Mouse (Mus musculus): ENCODE measurements at regions not wholly inside any gene's neighbourhood (a gene's known extent, or its start where the extent isn't known, plus 50 kb on each side); places are given as distances from the start of the nearest gene placed in this dataset.

GRCm38 (mm10) chr12:32273474-32273873 is 65.0 kb upstream of the Pik3cg start:
- no peak for DNase-seq (ENCODE audit: low spot score)

DNA sequence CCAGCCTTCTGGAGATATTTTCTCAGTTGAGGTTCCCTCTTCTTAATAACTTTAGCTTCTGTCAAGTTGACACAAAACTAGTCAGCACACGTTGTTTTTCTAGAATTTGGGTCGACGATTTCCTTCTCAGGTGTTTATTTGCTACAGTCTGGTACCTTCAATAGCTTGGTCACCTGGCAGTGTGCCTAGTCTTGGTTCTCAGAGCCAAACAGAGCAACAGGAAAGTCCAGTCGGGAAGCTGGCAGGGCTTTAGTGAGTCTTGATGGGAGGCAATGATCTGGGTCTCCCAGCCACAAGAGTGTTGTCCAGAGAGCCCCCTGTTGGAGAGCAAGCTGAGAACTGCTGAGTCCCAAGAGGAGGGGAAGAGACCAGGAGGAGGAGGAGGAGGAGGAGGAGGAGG is 71.4 kb upstream of the Pik3cg start:
- no peak for DNase-seq (ENCODE audit: low spot score)

DNA sequence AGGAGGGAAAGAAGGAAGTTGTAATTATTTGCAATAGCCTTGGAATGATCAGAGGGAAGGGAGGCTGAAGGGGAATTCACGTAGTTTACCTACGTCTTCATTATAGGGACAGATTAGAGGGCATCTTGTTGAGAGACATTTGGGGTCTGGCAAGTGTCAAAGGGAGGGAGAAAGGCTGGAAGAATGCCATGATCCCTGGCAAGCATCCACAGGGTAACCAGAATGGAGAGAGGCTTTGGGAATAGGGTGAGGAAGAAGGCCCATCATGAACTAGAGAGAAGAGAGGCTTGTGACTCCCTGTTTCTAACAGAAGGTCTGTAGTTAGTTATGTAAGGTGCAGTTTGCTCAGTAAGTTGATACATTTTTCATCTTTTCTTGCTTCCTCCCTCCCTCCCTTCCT is 71.8 kb upstream of the Pik3cg start:
- no peak for DNase-seq (ENCODE audit: low spot score)

DNA sequence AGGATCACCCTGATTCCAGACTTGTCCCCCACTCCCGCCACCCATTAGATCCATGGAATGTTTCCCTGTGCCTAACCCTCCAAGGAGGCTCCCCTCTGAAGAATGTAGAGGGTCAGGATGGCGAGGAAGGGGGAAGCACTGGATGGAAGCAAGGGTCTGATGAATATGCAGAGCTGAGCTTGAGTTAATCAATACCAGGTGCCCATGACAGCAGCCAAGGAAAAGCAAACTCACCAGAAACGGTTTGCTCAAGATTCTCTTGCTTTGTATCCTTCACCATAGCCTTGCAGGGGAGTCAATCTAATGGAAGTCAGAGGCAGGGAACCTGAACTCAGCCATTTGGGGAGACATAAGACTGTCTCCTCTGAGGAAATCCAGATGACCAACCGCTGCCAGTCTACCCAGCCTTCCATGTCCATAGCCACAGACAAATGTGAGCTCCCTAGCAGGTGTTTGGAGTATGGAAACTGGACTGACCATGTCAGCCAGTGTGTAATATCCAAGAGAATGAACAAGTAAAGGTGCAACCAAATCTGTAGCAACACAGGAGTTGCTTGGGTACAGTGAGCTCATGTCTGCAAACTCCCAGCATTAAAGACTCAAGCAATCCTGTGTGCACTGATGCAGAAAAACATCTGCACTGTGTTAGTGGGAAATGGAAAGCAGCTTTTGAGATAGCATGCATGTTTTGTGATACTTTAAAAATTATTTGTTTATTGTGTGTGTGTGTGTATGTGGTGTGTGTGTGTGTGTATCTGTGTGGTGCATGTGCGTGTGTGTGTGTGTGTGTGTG is 74.1 kb upstream of the Pik3cg start:
- no peak for DNase-seq (ENCODE audit: low spot score)

- no peak for DNase-seq (ENCODE audit: low spot score)
Observed at GRCm38 (mm10) chr12:32285039-32285438, 76.6 kb upstream of the Pik3cg start.

- DNase-seq (ENCODE audit: low spot score), result no peak
Observed at GRCm38 (mm10) chr12:32286652-32287051, 78.2 kb upstream of the Pik3cg start.

DNA sequence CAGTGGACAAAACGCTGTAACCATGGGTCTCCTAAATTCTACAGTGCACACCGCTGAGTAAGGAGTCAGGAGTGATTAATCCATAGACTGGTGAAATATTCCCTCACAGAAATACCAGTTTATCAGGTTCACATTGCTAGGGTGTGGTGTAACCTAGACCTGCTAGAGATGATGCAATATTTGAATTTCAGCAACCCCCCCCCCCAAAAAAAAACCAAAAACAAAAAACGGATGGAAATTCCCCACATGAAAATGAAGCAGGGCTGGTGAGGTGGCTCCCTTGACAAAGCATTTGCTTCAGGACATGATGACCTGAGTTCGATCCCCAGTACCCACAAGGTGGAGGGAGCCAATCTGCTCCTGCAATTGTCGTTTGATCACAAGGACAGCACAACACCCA is 82.7 kb upstream of the Pik3cg start:
- DNase-seq (ENCODE audit: low spot score), result no peak

GRCm38 (mm10) chr12:32291962-32292748 is 83.7 kb upstream of the Pik3cg start:
- DNase-seq (ENCODE audit: low spot score), result peak; percentile 66

GRCm38 (mm10) chr12:32292749-32293128 is 84.3 kb upstream of the Pik3cg start:
- DNase-seq (ENCODE audit: low spot score), result peak; percentile 19

DNA sequence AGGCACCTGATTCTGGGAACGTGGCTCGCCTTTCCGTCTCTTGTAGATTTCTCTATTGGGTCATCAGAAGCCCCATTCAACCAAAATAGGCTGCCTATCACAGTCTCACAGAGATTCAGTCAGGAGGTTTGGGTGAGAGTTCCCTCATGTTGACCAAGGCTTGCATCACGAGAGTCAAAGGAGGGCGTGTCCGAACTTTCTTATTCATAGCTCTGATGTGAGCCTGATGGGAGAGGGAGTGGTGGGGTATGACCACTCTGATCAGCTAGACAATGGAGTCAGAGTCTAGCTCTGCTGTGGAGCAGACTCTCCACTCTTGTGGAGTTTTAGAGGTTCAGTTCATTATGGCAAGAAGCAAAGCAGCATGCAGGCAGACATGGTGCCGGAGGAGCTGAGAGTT is 81.1 kb upstream of the Ccdc71l start:
- DNase-seq (ENCODE audit: low spot score), result no peak

DNA sequence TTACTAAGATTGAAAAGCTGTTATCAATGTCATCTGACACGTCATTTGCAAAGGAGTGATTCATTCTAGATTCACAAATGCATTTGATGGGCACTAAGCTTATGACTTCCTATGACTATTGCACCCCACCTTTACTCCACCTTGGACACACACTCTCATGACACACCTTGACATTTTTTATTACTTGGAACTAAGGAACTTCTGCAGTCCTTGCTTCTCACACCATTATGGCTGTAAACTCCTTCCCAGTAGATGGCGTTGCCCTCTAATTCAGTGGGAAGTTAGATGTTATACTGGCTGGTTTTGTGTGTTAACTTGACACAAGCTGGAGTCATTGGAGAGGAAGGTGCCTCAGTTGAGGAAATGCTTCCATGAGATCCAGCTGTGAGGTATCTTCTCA is 78.8 kb upstream of the Ccdc71l start:
- no peak for DNase-seq (ENCODE audit: low spot score)

DNA sequence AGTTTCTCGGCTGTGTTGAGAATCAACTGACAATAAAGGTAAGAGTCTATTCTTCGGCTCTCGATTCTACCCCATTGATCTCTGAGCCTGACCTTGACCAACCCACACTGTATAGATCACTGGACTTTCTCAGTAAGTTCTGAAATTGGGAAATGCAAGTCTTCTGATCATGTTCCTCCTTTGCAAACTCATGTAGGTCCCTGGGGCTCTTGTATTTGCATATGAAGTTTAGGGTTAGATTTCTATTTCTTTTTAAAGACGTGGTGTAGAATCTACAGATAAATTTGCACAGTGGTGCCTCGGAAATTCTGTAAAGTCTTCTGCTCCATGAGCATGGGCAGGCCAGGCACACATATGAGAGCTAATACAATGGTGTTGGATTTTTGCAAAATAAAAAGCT is 72.8 kb upstream of the Ccdc71l start:
- no peak for DNase-seq (ENCODE audit: low spot score)

DNA sequence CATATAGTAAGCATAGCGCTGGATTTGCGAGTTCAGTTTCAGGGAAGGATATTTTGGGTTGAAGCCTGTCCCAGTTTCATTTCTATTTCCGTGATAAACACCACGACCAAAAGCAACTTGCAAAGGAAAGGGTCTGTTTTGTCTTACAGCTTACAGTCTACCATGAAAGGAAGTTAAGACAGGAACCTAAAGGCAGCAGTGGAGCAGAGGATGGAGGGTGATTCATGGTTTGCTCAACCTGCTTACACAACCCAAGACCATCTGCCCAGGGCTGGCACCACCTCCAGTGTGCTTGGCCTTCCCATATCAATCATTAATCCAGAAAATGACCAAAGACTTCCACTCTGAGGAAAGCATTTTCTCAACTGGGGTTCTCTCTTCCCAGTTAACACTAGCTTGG is 72.2 kb upstream of the Ccdc71l start:
- no peak for DNase-seq (ENCODE audit: low spot score)

- no peak for DNase-seq (ENCODE audit: low spot score)
Observed at GRCm38 (mm10) chr12:32307280-32308006, 71.1 kb upstream of the Ccdc71l start.

- no peak for DNase-seq (ENCODE audit: low spot score)
Observed at GRCm38 (mm10) chr12:32315099-32315783, 63.3 kb upstream of the Ccdc71l start.
